Mouse (Mus musculus): ENCODE results near the gene 2210010C04Rik. TPM values are rescaled to one million over a fixed set of nuclear protein-coding genes. Genes with fewer than 3 reads are reported as not detected.
"Not testable (repeated sequence)": the region's sequence is repeated elsewhere in the genome, so short reads cannot be mapped to it uniquely, and the experiment has no call there.

The 2210010C04Rik gene
- polyA plus RNA-seq, 1 experiment from 2014 or later = 0.14 TPM

GRCm38 (mm10) chr6:41032802-41033201 lies 2.5 kb downstream of the 2210010C04Rik start:
- Histone ChIP-seq H3K27me3 (replicated peaks; ENCODE audit: control insufficient read depth, insufficient read depth, low read length) (no peaks in the 10 kb centered on the region), H3K4me2 (ENCODE audit: low read length) (no peak overlapping the region), H3K9me3 (ENCODE audit: control insufficient read depth, low read length) (no peaks in the 10 kb centered on the region), H3K27ac (ENCODE audit: low read depth) (no peak overlapping the region), H3K4me3 (ENCODE audit: low read depth, low read length) (no peak overlapping the region), H3K36me3 (ENCODE audit: control insufficient read depth, insufficient read depth, low read length) (no peaks in the 10 kb centered on the region), H3K9ac (ENCODE audit: low read length) (no peak overlapping the region), H3K4me1 (replicated peaks; ENCODE audit: control insufficient read depth, insufficient read depth, low read length) (no peaks in the 10 kb centered on the region)
- 86% methylated on average over 6 of the region's 6 CpGs for WGBS
- DNase-seq (ENCODE audit: low spot score) (no peak), ATAC-seq (replicated peaks; ENCODE audit: low FRiP score, low TSS enrichment, low read depth) (no peak)

GRCm38 (mm10) chr6:41032231-41032630 lies 3.1 kb downstream of the 2210010C04Rik start:
- Histone ChIP-seq H3K27ac (ENCODE audit: low read depth) (no peak overlapping the region), H3K36me3 (ENCODE audit: control insufficient read depth, insufficient read depth, low read length) (no peaks in the 10 kb centered on the region), H3K9me3 (ENCODE audit: control insufficient read depth, low read length) (no peaks in the 10 kb centered on the region), H3K4me2 (ENCODE audit: low read length) (no peak overlapping the region), H3K4me1 (replicated peaks; ENCODE audit: control insufficient read depth, insufficient read depth, low read length) (no peaks in the 10 kb centered on the region), H3K27me3 (replicated peaks; ENCODE audit: control insufficient read depth, insufficient read depth, low read length) (no peaks in the 10 kb centered on the region), H3K4me3 (ENCODE audit: low read depth, low read length) (no peak overlapping the region), H3K9ac (ENCODE audit: low read length) (no peak overlapping the region)
- WGBS = 82% methylated on average over 3 of the region's 3 CpGs
- ATAC-seq (replicated peaks; ENCODE audit: low FRiP score, low TSS enrichment, low read depth) (no peak), DNase-seq (ENCODE audit: low spot score) (no peak)

GRCm38 (mm10) chr6:41030821-41031220 lies 4.5 kb downstream of the 2210010C04Rik start:
- Histone ChIP-seq H3K9me3 (ENCODE audit: control insufficient read depth, low read length) (no peaks in the 10 kb centered on the region), H3K4me3 (ENCODE audit: low read depth, low read length) (no peak overlapping the region), H3K27ac (ENCODE audit: low read depth) (no peak overlapping the region), H3K4me2 (ENCODE audit: low read length) (no peak overlapping the region), H3K9ac (ENCODE audit: low read length) (no peak overlapping the region), H3K4me1 (replicated peaks; ENCODE audit: control insufficient read depth, insufficient read depth, low read length) (no peaks in the 10 kb centered on the region), H3K27me3 (replicated peaks; ENCODE audit: control insufficient read depth, insufficient read depth, low read length) (no peaks in the 10 kb centered on the region), H3K36me3 (ENCODE audit: control insufficient read depth, insufficient read depth, low read length) (no peaks in the 10 kb centered on the region)
- ATAC-seq (replicated peaks; ENCODE audit: low FRiP score, low TSS enrichment, low read depth) = no peak
- DNase-seq (ENCODE audit: low spot score) = no peak
- WGBS = 82% methylated on average over 3 of the region's 3 CpGs

GRCm38 (mm10) chr6:41027053-41027452 lies 8.3 kb downstream of the 2210010C04Rik start:
- ATAC-seq (replicated peaks; ENCODE audit: low FRiP score, low TSS enrichment, low read depth) = no peak
- Histone ChIP-seq H3K4me2 (ENCODE audit: low read length) (no peak overlapping the region), H3K27ac (ENCODE audit: low read depth) (no peak overlapping the region)

GRCm38 (mm10) chr6:41025873-41026650 lies 9.2 kb downstream of the 2210010C04Rik start:
- Histone ChIP-seq H3K4me1 (replicated peaks; ENCODE audit: control insufficient read depth, insufficient read depth, low read length) (no peaks in the 10 kb centered on the region), H3K27me3 (replicated peaks; ENCODE audit: control insufficient read depth, insufficient read depth, low read length) (no peaks in the 10 kb centered on the region), H3K4me3 (ENCODE audit: low read depth, low read length) (no peak overlapping the region), H3K27ac (ENCODE audit: low read depth) (no peak overlapping the region), H3K4me2 (ENCODE audit: low read length) (no peak overlapping the region), H3K9ac (ENCODE audit: low read length) (no peak overlapping the region), H3K36me3 (ENCODE audit: control insufficient read depth, insufficient read depth, low read length) (no peaks in the 10 kb centered on the region), H3K9me3 (ENCODE audit: control insufficient read depth, low read length) (no peaks in the 10 kb centered on the region)
- ATAC-seq (replicated peaks; ENCODE audit: low FRiP score, low TSS enrichment, low read depth) (no peak), DNase-seq (ENCODE audit: low spot score) (no peak)
- WGBS = 77% methylated on average over 2 of the region's 2 CpGs

More at GRCm38 (mm10) chr6:41027053-41027452, 8.3 kb downstream of the 2210010C04Rik start:
- WGBS = 53% methylated on average over 2 of the region's 2 CpGs
- Histone ChIP-seq H3K27me3 (replicated peaks; ENCODE audit: control insufficient read depth, insufficient read depth, low read length) (no peaks in the 10 kb centered on the region), H3K4me1 (replicated peaks; ENCODE audit: control insufficient read depth, insufficient read depth, low read length) (no peaks in the 10 kb centered on the region), H3K9me3 (ENCODE audit: control insufficient read depth, low read length) (no peaks in the 10 kb centered on the region), H3K36me3 (ENCODE audit: control insufficient read depth, insufficient read depth, low read length) (no peaks in the 10 kb centered on the region), H3K9ac (ENCODE audit: low read length) (no peak overlapping the region), H3K4me3 (ENCODE audit: low read depth, low read length) (no peak overlapping the region)
- no peak for DNase-seq (ENCODE audit: low spot score)

GRCm38 (mm10) chr6:41019140-41019539 lies 16.2 kb downstream of the 2210010C04Rik start:
- WGBS = 92% methylated on average over 2 of the region's 2 CpGs

GRCm38 (mm10) chr6:41018629-41019028 lies 16.7 kb downstream of the 2210010C04Rik start:
- no peak overlapping the region for H3K27ac ChIP-seq (ENCODE audit: low read depth)
- no peak for DNase-seq (ENCODE audit: low spot score)
- no peak overlapping the region for H3K9ac ChIP-seq (ENCODE audit: low read length)
- 50% methylated on average over 2 of the region's 2 CpGs for WGBS
- no peak for ATAC-seq (replicated peaks; ENCODE audit: low FRiP score, low TSS enrichment, low read depth)
- H3K27me3 ChIP-seq (replicated peaks; ENCODE audit: control insufficient read depth, insufficient read depth, low read length) = no peaks in the 10 kb centered on the region
- H3K4me3 ChIP-seq (ENCODE audit: low read depth, low read length) = no peak overlapping the region
- H3K36me3 ChIP-seq (ENCODE audit: control insufficient read depth, insufficient read depth, low read length) = no peaks in the 10 kb centered on the region
- no peaks in the 10 kb centered on the region for H3K9me3 ChIP-seq (ENCODE audit: control insufficient read depth, low read length)
- H3K4me2 ChIP-seq (ENCODE audit: low read length) = no peak overlapping the region
- no peaks in the 10 kb centered on the region for H3K4me1 ChIP-seq (replicated peaks; ENCODE audit: control insufficient read depth, insufficient read depth, low read length)

More at GRCm38 (mm10) chr6:41019140-41019539, 16.2 kb downstream of the 2210010C04Rik start:
- no peaks in the 10 kb centered on the region for H3K9me3 ChIP-seq (ENCODE audit: control insufficient read depth, low read length)
- H3K4me1 ChIP-seq (replicated peaks; ENCODE audit: control insufficient read depth, insufficient read depth, low read length) = no peaks in the 10 kb centered on the region
- H3K36me3 ChIP-seq (ENCODE audit: control insufficient read depth, insufficient read depth, low read length) = no peaks in the 10 kb centered on the region
- no peak for ATAC-seq (replicated peaks; ENCODE audit: low FRiP score, low TSS enrichment, low read depth)
- no peak overlapping the region for H3K27ac ChIP-seq (ENCODE audit: low read depth)
- no peaks in the 10 kb centered on the region for H3K27me3 ChIP-seq (replicated peaks; ENCODE audit: control insufficient read depth, insufficient read depth, low read length)
- no peak for DNase-seq (ENCODE audit: low spot score)
- H3K9ac ChIP-seq (ENCODE audit: low read length) = no peak overlapping the region
- H3K4me2 ChIP-seq (ENCODE audit: low read length) = no peak overlapping the region
- H3K4me3 ChIP-seq (ENCODE audit: low read depth, low read length) = no peak overlapping the region

GRCm38 (mm10) chr6:41015065-41015464 lies 20.2 kb downstream of the 2210010C04Rik start:
- H3K27ac ChIP-seq (ENCODE audit: low read depth) = no peak overlapping the region
- DNase-seq (ENCODE audit: low spot score) (no peak), ATAC-seq (replicated peaks; ENCODE audit: low FRiP score, low TSS enrichment, low read depth) (no peak)
- H3K9me3 ChIP-seq (ENCODE audit: control insufficient read depth, low read length) = no peaks in the 10 kb centered on the region
- no peak overlapping the region for H3K4me3 ChIP-seq (ENCODE audit: low read depth, low read length)
- 70% methylated on average over 4 of the region's 4 CpGs for WGBS
- no peaks in the 10 kb centered on the region for H3K27me3 ChIP-seq (replicated peaks; ENCODE audit: control insufficient read depth, insufficient read depth, low read length)
- no peak overlapping the region for H3K9ac ChIP-seq (ENCODE audit: low read length)
- H3K36me3 ChIP-seq (ENCODE audit: control insufficient read depth, insufficient read depth, low read length) = no peaks in the 10 kb centered on the region
- no peaks in the 10 kb centered on the region for H3K4me1 ChIP-seq (replicated peaks; ENCODE audit: control insufficient read depth, insufficient read depth, low read length)
- no peak overlapping the region for H3K4me2 ChIP-seq (ENCODE audit: low read length)

- H3K4me1 ChIP-seq (replicated peaks; ENCODE audit: control insufficient read depth, insufficient read depth, low read length); H3K4me3 ChIP-seq (ENCODE audit: low read depth, low read length); ATAC-seq (replicated peaks; ENCODE audit: low FRiP score, low TSS enrichment, low read depth); H3K27ac ChIP-seq (ENCODE audit: low read depth); H3K4me2 ChIP-seq (ENCODE audit: low read length); DNase-seq (ENCODE audit: low spot score); H3K9ac ChIP-seq (ENCODE audit: low read length); H3K9me3 ChIP-seq (ENCODE audit: control insufficient read depth, low read length); H3K36me3 ChIP-seq (ENCODE audit: control insufficient read depth, insufficient read depth, low read length); H3K27me3 ChIP-seq (replicated peaks; ENCODE audit: control insufficient read depth, insufficient read depth, low read length): not testable (repeated sequence)
Observed at GRCm38 (mm10) chr6:40999379-40999778, 35.9 kb downstream of the 2210010C04Rik start, which contains the start of gene Gm2663. Gene Gm2663 (minus strand): TSS chr6:40999479.
